Mouse (Mus musculus) intestine, embryonic 14.5 days (tissue): ENCODE results near the gene Nme3. TPM values are rescaled to one million over a fixed set of nuclear protein-coding genes. Genes with fewer than 3 reads are reported as not detected.

Experiments used
- ATAC-seq: fragments of 200-750 bp; cut with Nextera tagmentation; replicated peaks from 2 replicates; pipeline ENCODE4 v1.8.0; 2017; ENCODE audit warnings: low read depth, moderate number of reproducible peaks, moderate TSS enrichment, moderate library complexity; ENCODE audit not compliant: low FRiP score, low TSS enrichment
- DNase-seq: peaks from one replicate; pipeline ENCODE4 v3.0.0-alpha.2; 2018; ENCODE audit warnings: low spot score
- H3K27ac ChIP-seq: fragments of 300-500 bp; sonication (generic); 2 replicates; pipeline ENCODE4 v1.5.1; 2014; ENCODE audit warnings: low read depth, mild to moderate bottlenecking, control low read depth
- H3K27me3 ChIP-seq: fragments of 300-500 bp; sonication (generic); replicated peaks from 2 replicates; pipeline ENCODE4 v1.6.1; 2014; ENCODE audit warnings: low read length, control low read depth; ENCODE audit not compliant: control insufficient read depth, insufficient read depth
- H3K36me3 ChIP-seq: fragments of 300-500 bp; sonication (generic); 2 replicates; pipeline ENCODE4 v1.6.1; 2014; ENCODE audit warnings: low read length, control low read depth; ENCODE audit not compliant: control insufficient read depth, insufficient read depth
- H3K4me1 ChIP-seq: fragments of 300-500 bp; sonication (generic); replicated peaks from 2 replicates; pipeline ENCODE4 v1.6.1; 2014; ENCODE audit warnings: low read length, control low read depth, mixed read lengths; ENCODE audit not compliant: control insufficient read depth, insufficient read depth
- H3K4me2 ChIP-seq: fragments of 300-500 bp; sonication (generic); 2 replicates; pipeline ENCODE4 v1.6.1; 2014; ENCODE audit warnings: low read length
- H3K4me3 ChIP-seq: fragments of 300-500 bp; sonication (generic); 2 replicates; pipeline ENCODE4 v1.5.1; 2014; ENCODE audit warnings: low read depth, low read length, control low read depth, mixed read lengths
- H3K9ac ChIP-seq: fragments of 300-500 bp; sonication (generic); 2 replicates; pipeline ENCODE4 v1.6.1; 2014; ENCODE audit warnings: mild to moderate bottlenecking, low read length
- H3K9me3 ChIP-seq: fragments of 300-500 bp; sonication (generic); 2 replicates; pipeline ENCODE4 v1.6.1; 2016; ENCODE audit warnings: low read length, control low read depth; ENCODE audit not compliant: control insufficient read depth
- WGBS: fragments of 180-500 bp; shearing (Covaris S2); extraction: QIAGEN DNeasy Blood & Tissue Kit; methylation state at CpG from one replicate; pipeline ENCODE4 v1.1.7; 2014; 5-methylcytosine and 5-hydroxymethylcytosine counted together
- polyA plus RNA-seq: library from polyadenylated mRNA; unstranded; fragments of >200 nt; fragmentation: Nextera tagmentation; extraction: Ambion mirVana; gene quantifications from 2 replicates; pipeline ENCODE4 v1.2.1, GENCODE M21; 2014

Nme3 gene
- polyA plus RNA-seq, 1 experiment from 2014 or later: 90.7 TPM

DNA sequence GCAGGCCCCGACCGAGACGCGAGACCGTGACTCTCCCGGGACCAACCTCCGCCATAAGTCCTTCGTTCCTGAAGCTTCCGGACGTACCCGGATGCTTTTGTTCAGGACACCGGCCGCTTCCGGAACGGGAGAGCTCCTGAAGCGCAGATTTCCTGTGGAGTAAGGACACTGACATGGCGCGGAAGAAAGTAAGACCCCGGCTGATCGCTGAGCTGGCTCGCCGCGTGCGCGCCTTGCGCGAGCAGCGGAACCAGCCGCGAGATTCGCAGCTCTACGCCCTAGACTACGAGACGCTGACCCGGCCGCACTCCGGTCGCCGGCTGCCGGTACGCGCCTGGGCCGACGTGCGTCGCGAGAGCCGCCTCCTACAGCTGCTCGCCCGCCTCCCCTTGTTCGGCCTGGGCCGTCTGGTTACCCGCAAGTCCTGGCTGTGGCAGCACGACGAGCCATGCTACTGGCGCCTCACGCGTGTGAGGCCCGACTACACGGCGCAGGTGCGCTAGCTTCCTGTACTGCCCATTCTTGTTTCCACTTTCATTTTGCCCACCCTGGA is 1.2 kb upstream of the Nme3 start, which contains the start of the genes Eme2 and Mrps34:
Gene Eme2, minus strand, starts transcription at position 93 of the 553 bp plus-strand sequence.
Gene Mrps34, plus strand, starts transcription at position 122 of the 553 bp plus-strand sequence.
- H3K4me2 ChIP-seq: peak within 1 kb of the TSS; percentile 83
- H3K27ac ChIP-seq: peak within 1 kb of the TSS; percentile 69
- H3K27me3 ChIP-seq: no peaks in the 10 kb centered on the region
- peaks cover 67% of the 10 kb centered on the region for H3K36me3 ChIP-seq
- H3K9me3 ChIP-seq: no peaks in the 10 kb centered on the region
- ATAC-seq (peak; percentile 47), DNase-seq (peak; percentile 93)
- H3K9ac ChIP-seq: peak within 1 kb of the TSS; percentile 85
- under 1% methylated on average over 62 of the region's 62 CpGs for WGBS
- H3K4me3 ChIP-seq: peak within 1 kb of the TSS; percentile 97
- H3K4me1 ChIP-seq: peaks cover 27% of the 10 kb centered on the region

DNA sequence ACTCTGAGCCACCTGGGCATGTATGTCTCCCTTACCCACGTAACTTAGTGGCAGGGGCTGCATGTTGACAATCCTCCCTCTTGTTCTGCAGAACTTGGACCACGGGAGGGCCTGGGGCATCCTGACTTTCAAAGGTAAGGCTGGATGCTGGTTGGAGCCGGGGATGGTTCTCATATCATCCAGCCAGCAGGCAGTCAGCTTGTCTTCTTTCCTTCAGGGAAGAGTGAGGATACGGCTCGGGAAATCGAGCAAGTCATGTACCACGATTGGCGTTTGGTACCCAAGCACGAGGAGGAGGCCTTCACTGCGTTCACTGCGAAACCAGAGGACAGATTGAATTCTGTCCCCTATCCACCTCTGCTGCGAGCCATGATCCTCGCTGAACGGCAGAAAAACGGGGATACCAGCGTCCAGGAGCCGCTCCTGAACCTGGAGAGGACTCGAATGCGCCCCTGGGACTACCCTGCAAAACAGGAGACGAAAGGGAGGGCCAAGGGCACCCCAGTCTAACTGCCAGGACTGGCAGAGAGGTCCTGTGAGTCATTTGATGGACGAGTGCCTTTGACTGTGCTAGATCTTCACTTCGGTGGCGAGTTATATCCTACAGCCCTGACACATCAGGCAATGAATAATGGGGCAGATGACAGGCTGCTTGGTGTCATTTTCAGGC is 594 bp upstream of the Nme3 start:
- Histone ChIP-seq H3K4me2 (peak overlapping the region; percentile 83), H3K36me3 (peaks cover 67% of the 10 kb centered on the region), H3K9ac (peak overlapping the region; percentile 85), H3K27me3 (no peaks in the 10 kb centered on the region), H3K4me1 (peaks cover 27% of the 10 kb centered on the region), H3K9me3 (no peaks in the 10 kb centered on the region), H3K4me3 (peak overlapping the region; percentile 97), H3K27ac (peak overlapping the region; percentile 69; the same call in 1 of the 2 replicates)
- DNase-seq (no peak), ATAC-seq (peak; percentile 3; the same call in 1 of the 2 replicates)
- WGBS: 11% methylated on average over 23 of the region's 23 CpGs

DNA sequence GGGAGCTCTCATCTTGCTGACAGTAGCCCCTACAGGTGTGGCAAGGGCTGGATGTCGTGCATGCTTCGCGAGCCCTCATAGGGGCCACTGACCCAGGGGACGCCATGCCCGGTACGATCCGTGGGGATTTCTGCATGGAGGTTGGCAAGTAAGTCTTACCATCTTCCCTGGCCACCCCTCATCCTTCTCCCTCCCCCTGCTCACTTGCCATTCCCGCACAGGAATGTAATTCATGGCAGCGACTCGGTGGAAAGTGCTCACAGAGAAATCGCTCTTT is 631 bp downstream of the Nme3 start:
- Histone ChIP-seq H3K27me3 (no peaks in the 10 kb centered on the region), H3K4me3 (peak overlapping the region; percentile 97), H3K27ac (peak overlapping the region; percentile 54; the same call in 1 of the 2 replicates), H3K9ac (peak overlapping the region; percentile 85), H3K4me2 (peak overlapping the region; percentile 83), H3K36me3 (peaks cover 67% of the 10 kb centered on the region), H3K9me3 (no peaks in the 10 kb centered on the region), H3K4me1 (peaks cover 27% of the 10 kb centered on the region)
- 28% methylated on average over 11 of the region's 11 CpGs for WGBS
- no peak for ATAC-seq
- DNase-seq: no peak

DNA sequence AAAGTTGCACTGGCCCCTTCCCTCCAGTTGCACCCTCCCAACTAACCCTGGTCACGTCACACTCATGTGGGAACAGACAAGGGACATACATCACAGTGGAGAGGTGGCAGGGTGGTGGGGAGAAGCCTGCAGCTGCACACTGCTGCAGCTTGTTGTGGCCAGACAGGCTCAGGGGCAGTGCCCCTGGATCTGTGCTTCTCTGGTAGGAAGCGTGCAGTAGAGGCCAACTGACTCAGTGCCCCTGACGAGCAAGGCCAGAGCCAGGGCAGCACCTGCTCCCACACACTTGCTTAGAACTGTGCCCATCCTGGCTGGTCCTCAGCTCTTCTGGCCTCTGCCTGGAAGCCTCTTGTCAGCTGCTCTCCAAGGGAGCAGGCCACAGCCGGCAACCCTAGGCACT is 1.3 kb downstream of the Nme3 start:
- H3K36me3 ChIP-seq: peaks cover 67% of the 10 kb centered on the region
- H3K9me3 ChIP-seq: no peaks in the 10 kb centered on the region
- H3K4me1 ChIP-seq: peaks cover 27% of the 10 kb centered on the region
- no peak overlapping the region for H3K27ac ChIP-seq
- H3K4me2 ChIP-seq: peak overlapping the region; percentile 83; the same call in 1 of the 2 replicates
- peak overlapping the region; percentile 97 for H3K4me3 ChIP-seq
- DNase-seq (no peak), ATAC-seq (no peak)
- no peak overlapping the region for H3K9ac ChIP-seq
- 73% methylated on average over 4 of the region's 4 CpGs for WGBS
- H3K27me3 ChIP-seq: no peaks in the 10 kb centered on the region

DNA sequence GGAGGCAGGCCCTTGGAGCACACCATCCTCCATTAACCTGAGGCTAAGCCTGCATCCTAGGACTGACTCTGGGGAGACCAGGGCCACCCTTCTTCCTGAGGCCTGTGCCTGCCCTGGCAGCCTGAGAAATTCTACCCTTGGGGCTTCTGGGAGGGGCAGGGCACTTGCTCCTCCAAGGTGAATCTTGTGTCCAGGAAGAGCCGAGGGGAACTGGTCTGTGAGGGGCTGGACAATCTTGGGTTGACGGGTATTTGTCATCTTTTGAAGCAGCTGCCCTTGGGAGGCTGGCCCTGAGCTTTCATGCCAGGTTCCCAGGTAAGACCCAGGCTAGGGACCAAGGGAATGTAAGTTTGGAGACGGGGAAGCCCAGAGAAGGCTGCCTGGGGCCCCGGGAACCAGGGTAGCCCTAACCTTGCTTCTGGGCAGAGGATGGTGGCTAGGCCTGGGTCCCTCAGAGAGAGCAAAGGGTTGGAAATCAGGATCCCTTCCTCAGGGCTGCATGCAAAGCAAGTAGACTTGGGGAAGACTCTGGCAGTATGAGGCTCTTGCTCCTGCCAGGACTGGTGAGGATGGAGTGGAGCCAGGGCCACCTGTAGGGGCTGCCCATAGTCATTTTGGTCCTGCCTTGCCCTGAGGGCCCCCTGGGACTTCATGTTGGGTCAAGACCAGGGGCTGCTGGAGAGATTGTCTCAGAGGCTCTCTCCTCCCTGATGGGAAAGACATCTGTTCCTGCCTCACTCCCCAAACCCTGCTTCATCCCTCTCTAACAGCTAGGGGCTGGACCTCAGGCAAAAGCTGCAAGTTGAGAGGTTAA is 1.9 kb downstream of the Nme3 start:
- Histone ChIP-seq H3K36me3 (peaks cover 67% of the 10 kb centered on the region), H3K27me3 (no peaks in the 10 kb centered on the region), H3K4me1 (peaks cover 27% of the 10 kb centered on the region), H3K9ac (no peak overlapping the region), H3K9me3 (no peaks in the 10 kb centered on the region), H3K4me3 (no peak overlapping the region), H3K4me2 (no peak overlapping the region), H3K27ac (no peak overlapping the region)
- 72% methylated on average over 4 of the region's 4 CpGs for WGBS
- ATAC-seq: no peak
- no peak for DNase-seq

DNA sequence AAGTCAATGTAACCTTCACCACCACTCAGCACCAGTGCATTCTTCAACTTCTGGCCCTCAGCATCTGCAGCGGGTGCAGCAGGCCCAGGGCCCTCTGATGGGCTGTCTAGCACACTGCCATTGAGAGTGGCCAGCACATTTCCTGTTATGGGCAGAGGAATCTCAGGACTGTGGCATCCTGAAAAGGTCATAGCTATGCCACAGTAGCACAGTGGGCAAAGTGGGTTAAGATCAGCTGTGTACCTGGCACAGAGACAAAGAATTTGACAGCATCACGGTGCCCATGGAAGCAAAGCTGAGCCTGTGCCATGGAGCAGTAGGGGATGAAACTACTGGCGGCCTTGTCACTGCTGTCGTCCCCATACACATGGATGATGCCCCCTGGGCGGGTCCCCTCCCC is 2.9 kb downstream of the Nme3 start:
- H3K36me3 ChIP-seq: peaks cover 73% of the 10 kb centered on the region
- H3K4me2 ChIP-seq: no peak overlapping the region
- no peak overlapping the region for H3K4me3 ChIP-seq
- H3K27me3 ChIP-seq: no peaks in the 10 kb centered on the region
- no peak overlapping the region for H3K27ac ChIP-seq
- no peak overlapping the region for H3K9ac ChIP-seq
- no peaks in the 10 kb centered on the region for H3K9me3 ChIP-seq
- H3K4me1 ChIP-seq: peaks cover 22% of the 10 kb centered on the region
- WGBS: 86% methylated on average over 5 of the region's 5 CpGs
- ATAC-seq: no peak
- no peak for DNase-seq

DNA sequence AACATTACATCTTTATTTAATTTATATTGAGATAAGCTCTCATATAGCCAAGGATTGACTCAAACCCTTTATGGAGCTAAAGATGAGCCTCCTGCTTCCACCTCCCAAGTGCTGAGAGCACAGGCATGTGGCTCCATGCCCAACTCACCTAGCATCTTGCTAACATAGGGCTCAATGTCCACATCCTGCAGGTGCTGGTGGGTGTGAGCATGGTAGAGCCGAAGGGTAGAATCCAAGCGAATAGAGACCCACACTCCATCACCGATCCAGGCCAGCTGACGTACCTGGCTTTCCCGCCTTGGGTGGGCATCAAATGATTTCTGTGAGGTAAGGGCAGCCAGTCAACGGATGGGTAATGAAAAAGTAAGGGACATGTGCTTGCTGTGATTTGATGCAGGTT is 3.7 kb downstream of the Nme3 start:
- H3K4me2 ChIP-seq: no peak overlapping the region
- H3K27ac ChIP-seq: no peak overlapping the region
- peaks cover 20% of the 10 kb centered on the region for H3K4me1 ChIP-seq
- DNase-seq: no peak
- H3K9ac ChIP-seq: no peak overlapping the region
- H3K27me3 ChIP-seq: no peaks in the 10 kb centered on the region
- H3K36me3 ChIP-seq: peaks cover 81% of the 10 kb centered on the region
- ATAC-seq: no peak
- 94% methylated on average over 6 of the region's 6 CpGs for WGBS
- H3K4me3 ChIP-seq: no peak overlapping the region
- H3K9me3 ChIP-seq: no peaks in the 10 kb centered on the region

DNA sequence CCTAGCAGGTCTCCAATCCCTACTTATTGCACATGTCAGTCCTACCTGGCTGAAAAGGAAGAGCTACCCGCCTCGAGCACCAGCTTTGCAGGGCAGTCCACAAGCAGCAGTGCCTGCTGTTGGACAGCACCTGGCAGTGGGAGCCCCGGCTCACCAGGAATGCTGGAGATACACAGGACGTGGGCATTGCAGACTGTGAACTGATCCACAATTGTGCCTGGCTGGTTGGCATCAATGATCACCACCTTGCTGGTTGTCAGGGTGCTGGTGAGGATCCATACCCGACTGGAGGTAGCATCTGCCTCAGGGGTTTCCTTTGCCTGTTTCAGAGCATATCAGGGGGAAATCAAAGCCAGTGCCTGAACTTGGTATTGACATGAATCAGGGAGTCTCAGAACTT is 5.8 kb downstream of the Nme3 start:
- Histone ChIP-seq H3K27ac (no peak overlapping the region), H3K4me3 (no peak overlapping the region), H3K4me2 (no peak overlapping the region), H3K4me1 (peaks cover 7% of the 10 kb centered on the region), H3K27me3 (no peaks in the 10 kb centered on the region), H3K36me3 (peaks cover 100% of the 10 kb centered on the region), H3K9ac (no peak overlapping the region), H3K9me3 (no peaks in the 10 kb centered on the region)
- ATAC-seq: no peak
- WGBS: 92% methylated on average over 5 of the region's 5 CpGs
- no peak for DNase-seq
